Mouse (Mus musculus): Measurements from ENCODE around the gene Hps6.

The Hps6 gene

GRCm38 (mm10) chr19:46045696-46046311, 42.5 kb downstream of the Hps6 start:
- no peak for DNase-seq

GRCm38 (mm10) chr19:46046621-46047025, 43.3 kb downstream of the Hps6 start:
- no peak for DNase-seq

- DNase-seq = no peak
These were observed 44.1 kb downstream of the Hps6 start for GRCm38 (mm10) chr19:46047426-46047825.

- DNase-seq = no peak
These were observed 45.8 kb downstream of the Hps6 start for GRCm38 (mm10) chr19:46049129-46049528.

GRCm38 (mm10) chr19:46050462-46050861, 47.2 kb downstream of the Hps6 start:
- DNase-seq = no peak

Measured in cerebellum, adult 11-12 months (tissue).